Mouse (Mus musculus) cortical plate, adult 2 months (tissue): ENCODE data around the gene Fam241b. TPM values are rescaled to one million over a fixed set of nuclear protein-coding genes. Genes with fewer than 3 reads are reported as not detected.
"Not testable (repeated sequence)": the region's sequence is repeated elsewhere in the genome, so short reads cannot be mapped to it uniquely, and the experiment has no call there.

Experiments
- H3K27ac ChIP-seq: fragments of 200-500 bp; 2 replicates; pipeline ENCODE4 v1.5.1; 2012; ENCODE audit warnings: low read length, control low read depth, inconsistent platforms; ENCODE audit not compliant: insufficient read depth
- H3K4me1 ChIP-seq: fragments of 200-500 bp; 2 replicates; pipeline ENCODE4 v1.6.1; 2011; ENCODE audit warnings: low read length; ENCODE audit not compliant: control insufficient read depth, insufficient read depth
- H3K4me3 ChIP-seq: fragments of 200-500 bp; 2 replicates; pipeline ENCODE4 v1.5.1; 2011; ENCODE audit warnings: mild to moderate bottlenecking, low read length, control low read depth; ENCODE audit not compliant: insufficient read depth
- CTCF ChIP-seq: fragments of 200-500 bp; IDR thresholded peaks from 2 replicates; pipeline ENCODE4 v1.5.1; 2011; ENCODE audit warnings: mild to moderate bottlenecking, control low read depth, low read length; ENCODE audit not compliant: insufficient read depth; ENCODE audit errors: extremely low read depth
- POLR2A ChIP-seq: fragments of 200-500 bp; IDR thresholded peaks from 2 replicates; pipeline ENCODE4 v1.6.1; 2011; ENCODE audit warnings: mild to moderate bottlenecking, low read length, control low read depth; ENCODE audit not compliant: insufficient read depth; ENCODE audit errors: extremely low read depth
- polyA plus RNA-seq: library from polyadenylated mRNA; depleted of rRNA; stranded (reverse); fragments of >200 nt; gene quantifications from 2 replicates; pipeline ENCODE4 v1.2.3, GENCODE M21; 2012

Fam241b gene
- polyA plus RNA-seq, 1 experiment, result 50.3 TPM

- TF ChIP-seq CTCF, result no peak
- TF ChIP-seq POLR2A, result no peak
- H3K4me3 ChIP-seq, result no peak overlapping the region
- peaks cover 1% of the 10 kb centered on the region; the same call in 1 of the 2 replicates for H3K4me1 ChIP-seq
- H3K27ac ChIP-seq, result no peak overlapping the region
These were observed 57.7 kb downstream of the Fam241b start for GRCm38 (mm10) chr10:62086044-62086443.

GRCm38 (mm10) chr10:62076248-62077134 lies 67.2 kb downstream of the Fam241b start:
- peaks cover 3% of the 10 kb centered on the region; the same call in 1 of the 2 replicates for H3K4me1 ChIP-seq
- TF ChIP-seq POLR2A (no peak), CTCF (no peak)
- no peak overlapping the region for H3K4me3 ChIP-seq
- no peak overlapping the region for H3K27ac ChIP-seq

GRCm38 (mm10) chr10:62071346-62071745 lies 72.4 kb downstream of the Fam241b start:
- not testable (repeated sequence) for H3K4me3 ChIP-seq, H3K4me1 ChIP-seq, H3K27ac ChIP-seq

- TF ChIP-seq POLR2A (no peak), CTCF (no peak)
- H3K4me3 ChIP-seq, result no peak overlapping the region
- no peak overlapping the region for H3K27ac ChIP-seq
- no peaks in the 10 kb centered on the region; the same call in 1 of the 2 replicates for H3K4me1 ChIP-seq
These were observed 73.1 kb downstream of the Fam241b start for GRCm38 (mm10) chr10:62070636-62071035.

GRCm38 (mm10) chr10:62069946-62070345 lies 73.8 kb downstream of the Fam241b start:
- TF ChIP-seq POLR2A, result no peak
- no peak for TF ChIP-seq CTCF
- Histone ChIP-seq H3K4me3 (no peak overlapping the region), H3K4me1 (no peaks in the 10 kb centered on the region; the same call in 1 of the 2 replicates), H3K27ac (no peak overlapping the region)

GRCm38 (mm10) chr10:62069398-62069797 lies 74.3 kb downstream of the Fam241b start:
- no peak for TF ChIP-seq POLR2A
- TF ChIP-seq CTCF, result no peak
- Histone ChIP-seq H3K4me3 (no peak overlapping the region), H3K4me1 (no peaks in the 10 kb centered on the region; the same call in 1 of the 2 replicates), H3K27ac (no peak overlapping the region)

GRCm38 (mm10) chr10:62068532-62068931 lies 75.2 kb downstream of the Fam241b start:
- Histone ChIP-seq H3K27ac (no peak overlapping the region), H3K4me3 (no peak overlapping the region)
- TF ChIP-seq CTCF (no peak), POLR2A (no peak)

GRCm38 (mm10) chr10:62066213-62066612 lies 77.5 kb downstream of the Fam241b start:
- Histone ChIP-seq H3K4me1 (no peaks in the 10 kb centered on the region; the same call in 1 of the 2 replicates), H3K4me3 (no peak overlapping the region), H3K27ac (no peak overlapping the region)
- TF ChIP-seq POLR2A (no peak), CTCF (no peak)

More at GRCm38 (mm10) chr10:62068532-62068931, 75.2 kb downstream of the Fam241b start:
- no peaks in the 10 kb centered on the region; the same call in 1 of the 2 replicates for H3K4me1 ChIP-seq

GRCm38 (mm10) chr10:62062786-62063185 lies 80.9 kb downstream of the Fam241b start:
- TF ChIP-seq CTCF, result no peak
- no peak for TF ChIP-seq POLR2A
- H3K27ac ChIP-seq, result no peak overlapping the region

More at GRCm38 (mm10) chr10:62062786-62063185, 80.9 kb downstream of the Fam241b start:
- Histone ChIP-seq H3K4me3 (no peak overlapping the region), H3K4me1 (no peaks in the 10 kb centered on the region)
